Mouse (Mus musculus): ENCODE measurements around the gene Rasgef1c. TPM values are rescaled to one million over a fixed set of nuclear protein-coding genes. Genes with fewer than 3 reads are reported as not detected.

Rasgef1c gene
- polyA plus RNA-seq, 1 experiment from 2014 or later: not detected

Small RNA genes within 50 kb of the gene (microRNA-seq; reads per million reads assigned to microRNA genes)
- gene Gm23492: not detected

Other genes starting within 250 kb of the Rasgef1c start
- gene Scgb3a1, start 238.2 kb upstream of the Rasgef1c start, polyA plus RNA-seq (2014; fragmentation: Nextera tagmentation; extraction: Ambion mirVana): not detected in 2 replicates
- 75.3 and 77.4 TPM in 2 replicates for gene Cnot6, start 189.1 kb upstream of the Rasgef1c start, polyA plus RNA-seq (2014; fragmentation: Nextera tagmentation; extraction: Ambion mirVana)
- 8.1 and 12.6 TPM in 2 replicates for gene Gfpt2, start 107.7 kb upstream of the Rasgef1c start, polyA plus RNA-seq (2014; fragmentation: Nextera tagmentation; extraction: Ambion mirVana)
- gene Mapk9, start 55.1 kb upstream of the Rasgef1c start, polyA plus RNA-seq (2014; fragmentation: Nextera tagmentation; extraction: Ambion mirVana): 19.3 and 33.9 TPM in 2 replicates
- 69.3 and 71.2 TPM in 2 replicates for gene Rnf130, start 123.5 kb downstream of the Rasgef1c start, polyA plus RNA-seq (2014; fragmentation: Nextera tagmentation; extraction: Ambion mirVana)
- gene Tbc1d9b, start 229.6 kb downstream of the Rasgef1c start, polyA plus RNA-seq (2014; fragmentation: Nextera tagmentation; extraction: Ambion mirVana): 22.8 and 36.8 TPM in 2 replicates